Mouse (Mus musculus) kidney, postnatal 25 days (tissue): ENCODE data around the gene Nrap.
A peak's percentile ranks its signal among the peaks of the same experiment; 100 is the strongest.
"Not testable (repeated sequence)": the region's sequence is repeated elsewhere in the genome, so short reads cannot be mapped to it uniquely, and the experiment has no call there.

Experiments used
- DNase-seq, 2 experiments: peaks; one replicate each; pipeline ENCODE4 v3.0.0; 2021; ENCODE audit warnings: mixed read lengths in 2 of 2

The Nrap gene

GRCm38 (mm10) chr19:56389879-56390278 is at the start of gene Nrap:
TSS of gene Nrap (minus strand) at chr19:56390037.
- no peak for DNase-seq

DNA sequence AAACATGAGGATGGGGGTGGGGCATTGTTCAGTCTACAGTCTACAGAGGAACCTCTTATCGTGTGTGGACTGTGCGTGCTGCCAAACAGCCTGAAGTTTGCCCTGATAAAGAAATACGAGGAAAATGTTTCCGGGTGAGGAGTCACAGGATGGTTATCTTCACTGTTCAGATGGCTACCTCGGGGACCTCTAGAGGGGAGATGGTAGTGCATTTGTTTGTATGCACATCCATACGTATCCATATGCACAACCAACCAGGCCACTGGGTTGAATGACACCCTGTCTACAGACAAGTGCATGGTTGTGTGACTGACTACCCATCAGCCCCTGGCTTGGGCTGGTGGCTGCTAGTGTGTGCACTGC is 49.2 kb upstream of the Nrap start:
- peak in 1 of 2 experiments; percentile 31 for DNase-seq

GRCm38 (mm10) chr19:56438357-56439071 is 48.7 kb upstream of the Nrap start:
- DNase-seq, result peak in 1 of 2 experiments; percentile 49

- DNase-seq, result peak in 1 of 2 experiments; percentile 55
Observed at GRCm38 (mm10) chr19:56436380-56436779, 46.5 kb upstream of the Nrap start.

DNA sequence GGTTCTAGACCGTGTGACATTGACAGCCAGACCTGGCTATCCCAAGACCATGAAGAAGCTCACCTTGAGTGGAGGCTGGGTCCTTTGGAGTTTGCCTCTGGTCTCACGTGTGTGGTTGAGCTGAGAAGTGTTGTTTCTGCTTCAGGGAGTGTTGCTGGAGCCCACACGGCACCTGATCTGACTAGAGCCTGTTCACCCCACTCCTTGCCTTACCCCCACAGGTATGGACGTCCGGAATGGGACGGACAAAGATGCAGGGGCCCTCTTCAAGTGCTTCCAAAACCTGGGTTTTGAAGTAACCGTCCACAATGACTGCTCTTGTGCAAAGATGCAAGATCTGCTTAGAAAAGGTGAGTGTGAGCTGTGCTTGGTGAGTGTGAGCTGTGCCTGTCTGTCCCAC is 43.7 kb upstream of the Nrap start:
- DNase-seq, result no peak

GRCm38 (mm10) chr19:56432706-56433105 is 42.9 kb upstream of the Nrap start:
- DNase-seq, result peak in 1 of 2 experiments; percentile 18

- no peak for DNase-seq
Observed at GRCm38 (mm10) chr19:56430369-56430768, 40.5 kb upstream of the Nrap start.

GRCm38 (mm10) chr19:56425492-56425891 is 35.7 kb upstream of the Nrap start:
- peak; percentile 45 to 70 for DNase-seq

DNA sequence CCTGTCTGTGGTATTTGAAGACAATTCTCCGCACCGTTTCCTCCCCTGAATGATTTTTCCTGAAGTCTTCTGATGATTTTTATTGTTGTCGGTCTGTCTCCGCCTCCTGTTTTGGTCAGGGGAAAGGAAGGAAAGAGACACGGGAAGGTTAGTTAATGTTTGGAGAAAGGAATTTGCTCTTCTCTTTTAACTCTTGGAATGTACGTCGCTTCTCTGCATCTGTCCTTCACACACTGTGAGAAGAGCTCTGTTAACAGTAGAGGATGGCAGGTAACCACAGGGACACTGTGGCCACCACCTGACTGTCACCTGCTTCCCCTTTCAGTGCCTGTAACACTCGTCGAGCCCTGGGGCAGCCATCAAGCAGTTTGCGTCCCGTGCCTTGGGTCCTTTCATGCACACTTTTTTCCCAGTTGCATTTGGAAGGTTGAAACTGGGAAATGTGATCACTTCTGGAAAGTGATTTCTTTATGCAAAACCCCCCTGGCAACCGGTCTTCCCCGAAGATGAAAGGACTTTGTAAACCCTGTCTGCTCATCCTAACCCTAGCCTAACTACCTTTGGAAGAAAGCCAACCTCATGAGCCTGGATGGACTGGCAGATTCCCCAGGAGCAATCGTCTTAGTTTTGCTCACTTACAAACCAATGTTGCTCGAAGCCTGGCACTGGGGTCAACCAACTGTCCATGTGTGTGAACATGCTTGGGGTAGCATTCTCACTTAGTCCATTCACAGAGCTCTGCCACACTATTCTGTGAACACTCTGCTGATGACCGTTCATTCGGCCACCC is 35.0 kb upstream of the Nrap start:
- peak; percentile 39 to 52 for DNase-seq

DNA sequence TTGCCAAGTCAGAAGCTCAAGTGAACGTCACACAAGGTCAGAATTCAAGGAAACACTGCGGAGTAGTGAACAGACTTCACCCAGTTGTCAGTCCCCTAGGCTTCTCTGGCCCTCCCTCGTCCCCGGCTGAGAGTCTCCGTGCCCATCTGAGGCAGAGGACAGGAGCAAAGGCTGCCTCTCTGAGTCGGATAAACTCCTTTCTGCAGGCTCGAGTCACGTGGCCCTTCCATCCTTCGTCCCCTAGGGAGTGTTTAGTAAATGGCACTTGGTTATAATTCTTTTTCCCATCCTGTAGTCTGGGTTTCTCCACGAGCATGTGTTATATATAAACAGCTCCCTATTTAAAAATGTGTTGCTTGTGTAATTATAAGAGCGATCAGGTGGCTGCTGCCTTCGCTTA is 33.5 kb upstream of the Nrap start:
- DNase-seq, result peak; percentile 56 to 71

GRCm38 (mm10) chr19:56422476-56423338 is 32.9 kb upstream of the Nrap start:
- peak; percentile 87 to 96 for DNase-seq

DNA sequence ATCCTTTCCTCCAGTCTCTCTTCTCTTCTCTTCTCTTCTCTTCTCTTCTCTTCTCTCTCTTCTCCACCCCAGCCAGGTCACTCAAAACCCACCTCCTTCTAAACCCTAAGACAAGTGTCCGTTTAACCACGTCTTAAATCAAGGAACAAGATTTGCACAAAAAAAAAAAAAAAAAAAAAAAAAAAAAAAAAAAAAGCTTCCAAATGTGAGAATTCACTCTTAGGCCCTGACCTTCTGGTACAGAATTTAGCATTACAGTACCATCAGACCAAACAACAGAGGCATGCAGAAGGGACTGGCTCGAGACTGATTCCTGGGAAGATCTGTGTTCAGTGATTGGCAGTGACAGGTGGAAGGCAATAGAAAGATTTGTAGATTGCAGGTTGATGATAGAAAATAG is 30.5 kb upstream of the Nrap start:
- no peak for DNase-seq

- DNase-seq, result no peak
Observed at GRCm38 (mm10) chr19:56419452-56419851, 29.6 kb upstream of the Nrap start.

- peak in 1 of 2 experiments; percentile 32 for DNase-seq
Observed at GRCm38 (mm10) chr19:56418404-56418803, 28.6 kb upstream of the Nrap start.

- DNase-seq, result not testable (repeated sequence)
Observed at GRCm38 (mm10) chr19:56409884-56410283, 20.0 kb upstream of the Nrap start.

GRCm38 (mm10) chr19:56406581-56406980 is 16.7 kb upstream of the Nrap start:
- DNase-seq, result peak in 1 of 2 experiments; percentile 24

DNA sequence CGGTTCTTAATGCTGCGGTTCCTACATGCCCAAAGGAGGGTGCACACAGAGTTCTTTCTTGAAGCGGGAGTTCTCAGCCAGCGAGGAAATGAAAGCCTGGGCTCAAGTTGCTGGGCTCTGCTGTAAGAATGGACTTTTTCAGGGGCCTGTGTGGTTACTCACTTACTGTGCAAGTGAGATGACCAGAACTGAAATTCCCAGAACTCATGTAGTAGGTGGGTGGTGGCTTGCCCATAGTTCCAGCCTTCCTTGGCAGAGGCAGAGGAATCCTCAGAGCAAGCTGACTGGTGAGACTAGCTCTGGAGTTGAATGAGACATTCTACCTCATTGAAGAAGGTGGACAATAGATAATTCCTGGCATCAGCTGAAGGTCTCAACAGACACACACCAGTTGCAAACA is 16.0 kb upstream of the Nrap start:
- no peak for DNase-seq

GRCm38 (mm10) chr19:56401864-56402263 is 12.0 kb upstream of the Nrap start:
- no peak for DNase-seq

- DNase-seq, result peak; percentile 84 to 89
Observed at GRCm38 (mm10) chr19:56400200-56400599, 10.4 kb upstream of the Nrap start.

- DNase-seq, result no peak
Observed at GRCm38 (mm10) chr19:56398528-56398795, 8.6 kb upstream of the Nrap start.

GRCm38 (mm10) chr19:56397663-56398527 is 8.1 kb upstream of the Nrap start:
- no peak for DNase-seq
